Mouse (Mus musculus) frontal cortex, postnatal 25 days (tissue): ENCODE results near the gene Mlh1.

Experiments used
- DNase-seq, 2 experiments: peaks; one replicate each; pipeline ENCODE4 v3.0.0; 2022; ENCODE audit warnings: low spot score in 2 of 2

The Mlh1 gene

GRCm38 (mm10) chr9:111285676-111286075 lies 14.1 kb upstream of the Mlh1 start:
- DNase-seq = no peak

GRCm38 (mm10) chr9:111285061-111285460 lies 13.5 kb upstream of the Mlh1 start:
- no peak for DNase-seq

- DNase-seq = no peak
Measured at GRCm38 (mm10) chr9:111275156-111275555, 3.6 kb upstream of the Mlh1 start.

- DNase-seq = no peak
Measured at GRCm38 (mm10) chr9:111273958-111274357, 2.4 kb upstream of the Mlh1 start.

GRCm38 (mm10) chr9:111272996-111273785 lies 1.6 kb upstream of the Mlh1 start:
- no peak for DNase-seq

GRCm38 (mm10) chr9:111272356-111272755 lies 765 bp upstream of the Mlh1 start:
- DNase-seq = no peak

GRCm38 (mm10) chr9:111271056-111271433 lies 546 bp downstream of the Mlh1 start:
- DNase-seq = no peak

- DNase-seq = no peak
Measured at GRCm38 (mm10) chr9:111270606-111271005, 985 bp downstream of the Mlh1 start.

GRCm38 (mm10) chr9:111267998-111268397 lies 3.6 kb downstream of the Mlh1 start:
- DNase-seq = no peak

- DNase-seq = no peak
Measured at GRCm38 (mm10) chr9:111261356-111261755, 10.2 kb downstream of the Mlh1 start.

GRCm38 (mm10) chr9:111260360-111260985 lies 11.1 kb downstream of the Mlh1 start:
- DNase-seq = no peak

GRCm38 (mm10) chr9:111252161-111252869 lies 19.3 kb downstream of the Mlh1 start:
- no peak for DNase-seq

- DNase-seq = no peak
Measured at GRCm38 (mm10) chr9:111247682-111248246, 23.8 kb downstream of the Mlh1 start.

- DNase-seq = no peak
Measured at GRCm38 (mm10) chr9:111245546-111245945, 26.0 kb downstream of the Mlh1 start.

GRCm38 (mm10) chr9:111243384-111243783 lies 28.2 kb downstream of the Mlh1 start:
- DNase-seq = no peak

- DNase-seq = no peak
Measured at GRCm38 (mm10) chr9:111239821-111240220, 31.8 kb downstream of the Mlh1 start.

- DNase-seq = no peak
Measured at GRCm38 (mm10) chr9:111237726-111238125, 33.9 kb downstream of the Mlh1 start.

GRCm38 (mm10) chr9:111234701-111235100 lies 36.9 kb downstream of the Mlh1 start:
- no peak for DNase-seq

GRCm38 (mm10) chr9:111228446-111228845 lies 43.1 kb downstream of the Mlh1 start:
- no peak for DNase-seq

- no peak for DNase-seq
Measured at GRCm38 (mm10) chr9:111223406-111223805, 48.2 kb downstream of the Mlh1 start.

- DNase-seq = no peak
Measured at GRCm38 (mm10) chr9:111221580-111221979, 50.0 kb downstream of the Mlh1 start.

- no peak for DNase-seq
Measured at GRCm38 (mm10) chr9:111220551-111221080, 51.0 kb downstream of the Mlh1 start.
